Mouse (Mus musculus) embryonic facial prominence, embryonic 14.5 days (tissue): Measurements from ENCODE around the gene Hras. TPM values are rescaled to one million over a fixed set of nuclear protein-coding genes. Genes with fewer than 3 reads are reported as not detected.

Experiments used
- ATAC-seq: fragments of 200-750 bp; cut with Nextera tagmentation; 2 replicates; pipeline ENCODE4 v1.8.0; 2017; ENCODE audit warnings: low read depth, moderate number of reproducible peaks, moderate TSS enrichment
- DNase-seq: peaks from one replicate; pipeline ENCODE4 v3.0.0-alpha.2; 2015; ENCODE audit warnings: low spot score
- H3K27ac ChIP-seq: fragments of 300-500 bp; sonication (generic); replicated peaks from 2 replicates; pipeline ENCODE4 v1.5.1; 2014; ENCODE audit warnings: low read depth, mild to moderate bottlenecking, low read length, moderate library complexity
- H3K27me3 ChIP-seq: fragments of 300-500 bp; sonication (generic); replicated peaks from 2 replicates; pipeline ENCODE4 v1.6.1; 2014; ENCODE audit warnings: low read length; ENCODE audit not compliant: control insufficient read depth, insufficient read depth
- H3K36me3 ChIP-seq: fragments of 300-500 bp; sonication (generic); 2 replicates; pipeline ENCODE4 v1.6.1; 2014; ENCODE audit warnings: low read length, mixed read lengths; ENCODE audit not compliant: control insufficient read depth, insufficient read depth
- H3K4me1 ChIP-seq: fragments of 300-500 bp; sonication (generic); 2 replicates; pipeline ENCODE4 v1.6.1; 2014; ENCODE audit warnings: antibody characterized with exemption, low read length; ENCODE audit not compliant: control insufficient read depth, insufficient read depth
- H3K4me2 ChIP-seq: fragments of 300-500 bp; sonication (generic); 2 replicates; pipeline ENCODE4 v1.6.1; 2014; ENCODE audit warnings: low read depth, mild to moderate bottlenecking, low read length, moderate library complexity, mixed read lengths
- H3K4me3 ChIP-seq: fragments of 300-500 bp; sonication (generic); 2 replicates; pipeline ENCODE4 v1.5.1; 2014; ENCODE audit warnings: low read depth, mild to moderate bottlenecking, low read length
- H3K9ac ChIP-seq: fragments of 300-500 bp; sonication (generic); 2 replicates; pipeline ENCODE4 v1.6.1; 2014; ENCODE audit warnings: low read depth, mild to moderate bottlenecking, low read length, moderate library complexity, mixed read lengths
- H3K9me3 ChIP-seq: fragments of 300-500 bp; sonication (generic); 2 replicates; pipeline ENCODE4 v1.6.1; 2016; ENCODE audit warnings: low read length; ENCODE audit not compliant: control insufficient read depth
- WGBS: fragments of 180-500 bp; shearing (Covaris S2); extraction: QIAGEN DNeasy Blood & Tissue Kit; methylation state at CpG from one replicate; pipeline ENCODE4 v1.1.7; 2014; 5-methylcytosine and 5-hydroxymethylcytosine counted together
- polyA plus RNA-seq: library from polyadenylated mRNA; unstranded; fragments of >200 nt; fragmentation: Nextera tagmentation; extraction: Ambion mirVana; gene quantifications from 2 replicates; pipeline ENCODE4 v1.2.1, GENCODE M21; 2014

The Hras gene
- polyA plus RNA-seq, result 122 and 142 TPM in 2 replicates

DNA sequence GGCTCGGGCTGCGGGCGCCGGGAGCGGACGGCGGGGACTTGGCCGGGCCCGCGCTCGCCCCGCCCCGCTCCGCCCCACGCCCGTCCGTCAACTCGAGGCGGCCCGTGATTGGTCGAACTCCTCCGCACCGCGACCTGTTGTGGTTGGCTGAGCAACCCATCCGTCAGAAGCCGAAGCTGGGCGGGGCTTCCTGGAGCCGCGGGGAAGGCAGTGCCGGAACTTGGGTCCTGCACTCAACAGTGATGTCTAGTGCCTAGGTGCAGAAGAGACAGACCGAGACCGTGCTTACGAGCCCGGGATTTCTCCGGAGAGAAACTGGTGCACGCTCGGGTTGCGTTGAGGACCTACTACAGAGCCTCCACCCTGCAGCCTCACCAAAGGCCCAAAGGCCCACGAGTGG is at the start of gene Hras, which contains the start of gene Lrrc56:
Gene Hras, minus strand, starts transcription at position 58 of the 400 bp plus-strand sequence.
Gene Lrrc56, plus strand, starts transcription at position 210 of the 400 bp plus-strand sequence.
- peak within 1 kb of the TSS; percentile 83 for H3K27ac ChIP-seq
- H3K4me3 ChIP-seq, result peak within 1 kb of the TSS; percentile 92
- no peaks in the 10 kb centered on the region for H3K27me3 ChIP-seq
- WGBS, result 0% methylated on average over 13 of the region's 39 CpGs
- H3K4me1 ChIP-seq, result peaks cover 11% of the 10 kb centered on the region
- H3K9me3 ChIP-seq, result no peaks in the 10 kb centered on the region
- H3K9ac ChIP-seq, result peak within 1 kb of the TSS; percentile 92
- peak; percentile 93 for ATAC-seq
- H3K4me2 ChIP-seq, result peak within 1 kb of the TSS; percentile 99
- peaks cover 34% of the 10 kb centered on the region for H3K36me3 ChIP-seq
- DNase-seq, result peak; percentile 98

DNA sequence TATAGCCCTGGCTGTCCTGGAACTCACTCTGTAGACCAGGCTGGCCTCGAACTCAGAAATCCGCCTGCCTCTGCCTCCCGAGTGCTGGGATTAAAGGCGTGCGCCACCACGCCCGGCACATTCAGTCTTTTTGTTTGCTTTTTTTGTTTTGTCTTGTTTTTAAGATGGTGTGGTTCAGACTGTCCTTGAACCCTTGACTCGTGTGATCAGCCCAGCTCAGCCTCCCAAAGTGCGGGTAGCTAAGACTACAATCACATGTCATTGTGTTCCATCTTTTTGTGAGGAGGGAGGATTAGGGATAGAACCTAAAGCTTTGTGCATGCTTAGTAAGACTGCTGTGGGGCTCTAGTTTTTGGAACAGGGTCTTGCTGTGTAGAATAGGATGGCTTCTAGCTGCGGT is 37.7 kb upstream of the Hras start:
- Histone ChIP-seq H3K27me3 (no peaks in the 10 kb centered on the region), H3K9ac (no peak overlapping the region), H3K27ac (no peak overlapping the region), H3K36me3 (peaks cover 58% of the 10 kb centered on the region), H3K4me1 (peaks cover 9% of the 10 kb centered on the region), H3K4me2 (no peak overlapping the region), H3K9me3 (no peaks in the 10 kb centered on the region), H3K4me3 (no peak overlapping the region)
- ATAC-seq (no peak), DNase-seq (no peak)
- WGBS, result 94% methylated on average over 10 of the region's 10 CpGs

DNA sequence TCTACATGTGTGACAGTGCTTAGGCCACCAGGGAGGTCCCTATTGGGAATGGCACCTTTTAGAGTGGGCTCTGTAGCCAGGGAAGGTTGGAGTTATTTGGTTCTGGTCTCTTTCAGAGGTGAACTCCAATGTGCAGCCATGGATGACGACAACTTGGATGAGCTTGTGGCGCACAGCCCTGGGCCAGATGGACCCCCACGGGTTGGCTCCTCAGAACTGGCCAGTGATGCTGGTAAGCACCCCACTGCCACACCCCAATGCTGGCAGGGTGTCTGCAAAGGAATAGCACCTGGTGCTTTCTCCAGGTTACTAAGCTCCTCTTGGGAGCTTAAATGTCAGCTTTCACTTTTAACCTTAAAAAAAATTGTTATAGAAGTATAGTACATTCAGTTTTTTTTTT is 37.3 kb upstream of the Hras start:
- H3K9ac ChIP-seq, result no peak overlapping the region
- no peak overlapping the region for H3K4me2 ChIP-seq
- ATAC-seq, result no peak
- no peaks in the 10 kb centered on the region for H3K27me3 ChIP-seq
- peaks cover 9% of the 10 kb centered on the region for H3K4me1 ChIP-seq
- no peaks in the 10 kb centered on the region for H3K9me3 ChIP-seq
- DNase-seq, result no peak
- H3K4me3 ChIP-seq, result no peak overlapping the region
- peaks cover 55% of the 10 kb centered on the region for H3K36me3 ChIP-seq
- H3K27ac ChIP-seq, result no peak overlapping the region
- WGBS, result 98% methylated on average over 3 of the region's 3 CpGs

DNA sequence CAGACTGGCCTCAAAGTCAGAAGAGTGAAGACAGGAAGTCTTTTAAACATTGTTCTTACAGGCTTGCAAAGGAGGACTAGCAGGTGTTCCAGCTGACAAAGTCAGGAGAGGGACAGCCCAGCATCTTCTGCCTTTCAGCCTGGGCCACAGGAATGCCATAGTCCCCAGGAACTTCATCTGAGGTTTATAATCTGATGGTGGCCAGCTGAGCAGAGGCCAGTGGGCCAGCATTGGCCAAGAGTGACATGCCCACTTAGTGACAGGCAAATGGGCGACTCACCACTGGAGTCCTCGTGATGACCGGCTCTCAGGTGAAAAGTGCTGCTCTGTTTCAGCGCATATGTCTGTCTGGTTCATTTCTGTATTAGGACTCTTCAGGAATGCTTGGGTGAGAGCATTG is 36.8 kb upstream of the Hras start:
- H3K4me2 ChIP-seq, result peak overlapping the region; percentile 92; the same call in 1 of the 2 replicates
- no peak overlapping the region for H3K4me3 ChIP-seq
- 89% methylated on average over 4 of the region's 4 CpGs for WGBS
- DNase-seq (no peak), ATAC-seq (no peak)
- H3K9me3 ChIP-seq, result no peaks in the 10 kb centered on the region
- no peak overlapping the region for H3K9ac ChIP-seq
- H3K27me3 ChIP-seq, result no peaks in the 10 kb centered on the region
- peaks cover 50% of the 10 kb centered on the region for H3K36me3 ChIP-seq
- peaks cover 9% of the 10 kb centered on the region for H3K4me1 ChIP-seq
- H3K27ac ChIP-seq, result no peak overlapping the region

DNA sequence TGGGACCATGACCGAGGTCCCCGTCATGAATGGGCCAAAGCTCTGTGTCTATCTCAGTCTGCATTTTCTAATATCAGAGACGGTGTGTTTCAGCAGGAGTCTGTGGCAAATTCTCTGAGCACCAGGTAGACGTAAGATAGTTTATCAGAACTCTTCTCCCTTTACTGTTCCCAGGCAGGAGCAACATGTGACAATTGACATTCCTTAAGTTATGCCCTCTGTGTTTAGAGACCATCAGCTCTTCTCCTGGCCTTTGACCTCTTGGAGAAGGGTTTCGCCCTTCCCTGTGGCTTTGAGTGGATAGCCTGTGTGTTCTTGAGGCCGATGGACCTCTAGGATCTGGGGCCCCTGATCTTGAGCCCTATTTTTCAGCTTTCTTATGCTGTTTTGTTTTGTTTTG is 35.9 kb upstream of the Hras start:
- H3K9me3 ChIP-seq, result no peaks in the 10 kb centered on the region
- peak overlapping the region; percentile 99 for H3K9ac ChIP-seq
- WGBS, result 55% methylated on average over 6 of the region's 6 CpGs
- no peaks in the 10 kb centered on the region for H3K27me3 ChIP-seq
- H3K27ac ChIP-seq, result 0 out of 2 replicates have a peak overlapping the region, but pooled peaks have one; percentile 6
- DNase-seq, result no peak
- H3K4me1 ChIP-seq, result peaks cover 9% of the 10 kb centered on the region
- peaks cover 41% of the 10 kb centered on the region for H3K36me3 ChIP-seq
- H3K4me2 ChIP-seq, result peak overlapping the region; percentile 92
- ATAC-seq, result no peak
- peak overlapping the region; percentile 99 for H3K4me3 ChIP-seq

DNA sequence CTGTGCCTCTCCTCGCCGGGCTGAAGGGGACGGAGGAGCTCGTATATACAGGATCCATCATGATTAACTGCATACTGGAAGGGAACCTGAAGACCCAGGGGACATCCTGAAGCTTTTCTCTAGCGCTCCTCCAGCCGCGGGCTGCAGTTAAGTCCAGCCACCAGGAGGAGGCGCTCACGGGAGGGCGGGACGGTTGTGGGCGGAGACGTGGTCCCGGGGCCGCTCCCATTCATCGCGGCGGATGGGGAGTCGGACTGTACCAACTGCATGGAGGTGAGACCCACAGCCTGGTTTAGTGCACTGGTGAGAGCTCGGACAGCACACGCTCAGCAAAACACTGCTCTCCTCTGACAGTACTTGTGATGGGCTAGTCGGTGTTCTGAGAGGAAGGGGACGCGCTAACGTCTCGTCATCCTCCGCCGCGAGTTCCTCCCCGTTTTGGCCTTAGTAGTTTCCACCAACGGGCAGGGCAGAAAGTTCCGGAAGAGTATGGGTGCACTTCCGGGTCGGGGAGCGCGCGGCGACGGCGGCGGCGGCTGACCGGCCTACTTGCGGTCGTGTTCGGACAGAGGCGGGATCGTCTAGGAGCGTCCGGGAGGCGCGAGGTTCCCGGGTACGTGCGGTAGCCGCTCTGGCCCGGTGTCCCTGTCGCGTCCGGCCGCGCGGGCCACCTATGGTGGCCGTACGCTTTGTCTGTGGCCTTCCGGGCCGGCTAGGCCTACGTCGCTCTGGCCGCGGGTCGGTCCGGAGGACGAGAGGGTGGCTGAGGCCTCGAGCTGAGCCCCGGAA is 34.7 kb upstream of the Hras start, which contains the start of gene Phrf1:
Gene Phrf1, plus strand, starts transcription at position 506 of the 789 bp plus-strand sequence.
- Histone ChIP-seq H3K4me1 (peaks cover 9% of the 10 kb centered on the region), H3K4me3 (peak within 1 kb of the TSS; percentile 99), H3K9me3 (no peaks in the 10 kb centered on the region), H3K27me3 (no peaks in the 10 kb centered on the region), H3K27ac (peak within 1 kb of the TSS; percentile 94), H3K9ac (peak within 1 kb of the TSS; percentile 99), H3K4me2 (peak within 1 kb of the TSS; percentile 92), H3K36me3 (peaks cover 29% of the 10 kb centered on the region)
- DNase-seq (peak; percentile 93), ATAC-seq (peak; percentile 94)
- WGBS, result 1% methylated on average over 53 of the region's 76 CpGs

DNA sequence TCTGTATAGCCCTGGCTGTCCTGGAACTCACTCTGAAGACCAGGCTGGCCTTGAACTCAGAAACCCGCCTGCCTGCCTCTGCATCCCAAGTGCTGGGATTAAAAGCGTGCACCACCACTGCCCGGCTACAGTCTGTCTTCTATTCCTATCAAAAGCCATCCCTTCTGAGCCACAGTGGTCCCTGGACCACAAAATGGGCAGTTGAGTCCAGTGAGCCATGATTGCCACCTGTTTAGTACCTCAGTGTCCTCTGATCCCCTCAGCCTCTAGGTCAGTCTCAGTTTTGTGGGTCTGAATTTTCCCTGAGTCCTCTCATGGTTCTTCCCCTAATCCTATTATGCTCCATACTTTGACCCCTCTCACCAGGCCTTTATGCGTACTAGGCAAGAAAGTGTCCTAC is 34.0 kb upstream of the Hras start:
- Histone ChIP-seq H3K4me1 (peaks cover 10% of the 10 kb centered on the region), H3K4me2 (peak overlapping the region; percentile 92), H3K36me3 (peaks cover 22% of the 10 kb centered on the region), H3K9ac (peak overlapping the region; percentile 99; the same call in 1 of the 2 replicates), H3K27ac (no peak overlapping the region), H3K27me3 (no peaks in the 10 kb centered on the region), H3K9me3 (no peaks in the 10 kb centered on the region), H3K4me3 (peak overlapping the region; percentile 99; the same call in 1 of the 2 replicates)
- DNase-seq (no peak), ATAC-seq (no peak)
- WGBS, result 76% methylated on average over 4 of the region's 4 CpGs

DNA sequence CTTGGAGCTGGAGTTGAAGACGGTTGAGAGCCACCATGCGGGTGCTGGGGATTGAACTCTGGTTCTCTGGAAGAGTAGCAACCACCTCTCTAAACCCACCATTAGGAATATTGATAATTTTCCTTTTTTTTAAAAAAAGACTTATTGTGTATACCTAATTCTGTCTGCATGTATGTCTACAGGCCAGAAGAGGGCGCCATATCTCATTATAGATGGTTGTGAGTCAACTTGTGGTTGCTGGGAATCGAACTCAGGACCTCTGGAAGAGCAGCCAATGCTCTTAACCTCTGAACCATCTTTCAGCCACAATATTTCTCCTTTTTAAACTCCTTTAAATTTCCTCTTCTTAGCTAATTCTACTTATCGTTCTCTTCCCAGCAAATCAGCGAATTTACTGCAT is 32.7 kb upstream of the Hras start:
- Histone ChIP-seq H3K27ac (no peak overlapping the region), H3K4me3 (no peak overlapping the region), H3K4me1 (peaks cover 19% of the 10 kb centered on the region), H3K27me3 (no peaks in the 10 kb centered on the region), H3K9ac (no peak overlapping the region), H3K4me2 (no peak overlapping the region), H3K9me3 (no peaks in the 10 kb centered on the region), H3K36me3 (peaks cover 10% of the 10 kb centered on the region)
- no peak for DNase-seq
- WGBS, result 80% methylated on average over 6 of the region's 6 CpGs
- no peak for ATAC-seq
